Mouse (Mus musculus) C2C12 (cell line): Measurements from ENCODE around the gene Pfpl.

ENCODE experiments used
- CEBPB ChIP-seq: IDR thresholded peaks from one replicate; pipeline ENCODE4 v1.6.1; 2011; ENCODE audit warnings: low read depth, mild to moderate bottlenecking, control low read depth, moderate library complexity
- CTCF ChIP-seq: IDR thresholded peaks from one replicate; pipeline ENCODE4 v1.5.1; 2011; ENCODE audit not compliant: control insufficient read depth, insufficient read depth, insufficient read length
- FOSL1 ChIP-seq: IDR thresholded peaks from one replicate; pipeline ENCODE4 v1.8.0; 2011; ENCODE audit warnings: mild to moderate bottlenecking, low read length; ENCODE audit not compliant: poor library complexity, insufficient read depth, severe bottlenecking
- MAX ChIP-seq: IDR thresholded peaks from one replicate; pipeline ENCODE4 v1.6.1; 2011; ENCODE audit warnings: mild to moderate bottlenecking, control low read depth
- MYOD1 ChIP-seq: IDR thresholded peaks from one replicate; pipeline ENCODE4 v1.6.1; 2011; ENCODE audit warnings: low read depth; ENCODE audit not compliant: control insufficient read depth, insufficient read length
- MYOG ChIP-seq: IDR thresholded peaks from one replicate; pipeline ENCODE4 v1.6.1; 2011; ENCODE audit not compliant: control insufficient read depth, insufficient read length; ENCODE audit errors: extremely low read depth
- USF1 ChIP-seq: IDR thresholded peaks from one replicate; pipeline ENCODE4 v1.6.1; 2011; ENCODE audit warnings: low read depth, mild to moderate bottlenecking, control low read depth, moderate library complexity

- no peak for TF ChIP-seq MYOD1
- TF ChIP-seq CTCF = no peak
- no peak for TF ChIP-seq MYOG
- no peak for TF ChIP-seq USF1
- TF ChIP-seq MAX = no peak
- no peak for TF ChIP-seq FOSL1
- no peak for TF ChIP-seq CEBPB
Measured at GRCm38 (mm10) chr19:12476721-12477270, 49.1 kb downstream of the Pfpl start.
